15 mouse cellular contexts compared by ENCODE assay signal in the genomic region with DNA sequence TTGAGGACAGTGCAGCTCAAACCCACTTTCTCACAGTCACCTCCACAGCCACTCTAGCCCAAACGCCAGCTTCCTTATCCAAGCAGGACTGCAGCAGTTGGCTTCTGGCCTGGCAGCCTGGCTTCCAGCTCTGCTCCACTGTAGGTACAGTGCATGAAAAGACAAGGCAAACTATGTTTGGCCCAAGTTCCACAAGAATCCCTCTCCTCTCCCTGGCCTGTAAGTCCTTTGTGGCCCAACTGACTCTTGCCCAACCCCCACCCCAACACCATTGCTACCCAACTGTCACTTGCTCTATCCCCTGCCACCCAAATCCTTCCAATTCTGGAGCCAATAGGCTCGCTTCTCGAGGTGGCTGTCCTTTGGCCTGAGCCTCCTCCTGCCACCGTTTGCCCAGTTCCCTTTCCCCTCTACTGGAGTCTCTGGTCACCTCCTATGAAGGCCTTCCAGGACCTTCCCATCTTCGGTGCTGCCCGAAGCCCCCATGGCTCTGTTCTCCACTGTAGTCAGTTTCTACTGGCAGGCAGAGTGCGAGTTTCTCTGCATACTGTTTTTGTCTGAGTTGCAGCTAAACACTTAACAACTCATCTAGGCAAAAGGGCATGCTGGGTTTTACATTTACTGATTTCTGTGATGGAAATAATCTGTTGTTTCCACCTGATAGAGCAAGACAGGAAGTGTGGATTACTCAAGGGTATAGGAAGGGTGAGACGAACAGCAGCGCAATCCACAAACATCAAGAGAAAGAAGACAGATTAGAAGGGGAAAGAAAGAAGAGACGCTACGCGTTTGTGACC.
DNase-seq lines count a peak whose midpoint lies in the region; ATAC-seq and TF ChIP-seq lines count a peak whose summit lies in the region.
"Had no signal": no experiment of that assay in that cellular context is flagged by ENCODE, and none has a peak within 500 bp of the region (broad histone marks: within the 10 kb centered on the region; RNA-seq: fewer than 3 reads in every experiment).

No protein-coding gene starts in this region.

- peak in 1 of 2 experiments; percentile 66 for DNase-seq in heart, adult 2 months
- DNase-seq in heart, postnatal 36 days = no peak
- peak; percentile 32 to 61 for DNase-seq in kidney, postnatal 25 days
- no peak for DNase-seq in kidney, adult 8-10 months
- DNase-seq in adipocyte (ENCODE audit: low spot score) = peak; percentile 79
- no peak for DNase-seq in heart, postnatal 0 days (ENCODE audit: low spot score)
- DNase-seq: cerebellum, adult 11-12 months; cerebellum, postnatal 36 days; lung, embryonic 14.5 days had no signal

- no peak for TF ChIP-seq CTCF in heart, adult 2 months (IDR thresholded peaks at IDR 0.05)
- TF ChIP-seq CTCF in heart, postnatal 0 days (IDR thresholded peaks at IDR 0.05; ENCODE audit: low read depth) = no peak

- no peaks in the 10 kb centered on the region for H3K79me2 ChIP-seq in heart, adult 2 months (replicated peaks; ENCODE audit: control insufficient read depth, insufficient read depth, low read length)

- peak; percentile 68; the same call in 1 of the 2 replicates for TF ChIP-seq EP300 in heart, adult 2 months (IDR thresholded peaks at IDR 0.05; ENCODE audit: insufficient read depth, low read depth, low read length)
- no peak for TF ChIP-seq EP300 in heart, postnatal 0 days (IDR thresholded peaks at IDR 0.05; ENCODE audit: low read depth)

- H3K4me1 ChIP-seq in heart, adult 2 months (ENCODE audit: control insufficient read depth, insufficient read depth, low read length) = peaks cover 28% of the 10 kb centered on the region
- peaks cover 46% of the 10 kb centered on the region for H3K4me1 ChIP-seq in heart, postnatal 0 days (ENCODE audit: control insufficient read depth, insufficient read depth)
- peaks cover 20% of the 10 kb centered on the region for H3K4me1 ChIP-seq in intestine, embryonic 15.5 days (replicated peaks)
- H3K4me1 ChIP-seq: forebrain, embryonic 13.5 days; midbrain, embryonic 15.5 days had no signal

- intact Hi-C loops in heart, adult 2 months (cut with DNase I) = loop anchor here (5.0 kb wide), 1 partner anchor 155 kb away; no protein-coding TSS in a partner anchor
- intact Hi-C loops in heart, postnatal 36 days (cut with DNase I) = no loop called here

- H3K9me3 ChIP-seq in heart, postnatal 0 days (replicated peaks; ENCODE audit: control insufficient read depth, low read length) = no peaks in the 10 kb centered on the region
- no peaks in the 10 kb centered on the region for H3K9me3 ChIP-seq in intestine, embryonic 15.5 days
- H3K9me3 ChIP-seq: embryonic facial prominence, embryonic 10.5 days; forebrain, embryonic 13.5 days; limb, embryonic 15.5 days; megakaryocyte, embryonic 14.5 days; midbrain, embryonic 15.5 days had no signal

- H3K27ac ChIP-seq in heart, adult 2 months = peak overlapping the region; percentile 90
- peak overlapping the region; percentile 70 for H3K27ac ChIP-seq in heart, postnatal 0 days (ENCODE audit: low read depth)
- H3K27ac ChIP-seq in intestine, embryonic 15.5 days = no peak overlapping the region
- H3K27ac ChIP-seq: embryonic facial prominence, embryonic 10.5 days; forebrain, embryonic 13.5 days; limb, embryonic 15.5 days; midbrain, embryonic 15.5 days had no signal

- 59% methylated on average over 12 of the region's 12 CpGs for WGBS in heart, adult 2 months
- WGBS in heart, postnatal 0 days = 65% methylated on average over 12 of the region's 12 CpGs
- 77% methylated on average over 12 of the region's 12 CpGs for WGBS in intestine, embryonic 15.5 days

- no peak overlapping the region for H3K4me2 ChIP-seq in heart, postnatal 0 days (ENCODE audit: low read depth, low read length)
- H3K4me2 ChIP-seq in intestine, embryonic 15.5 days (replicated peaks) = no peak overlapping the region
- H3K4me2 ChIP-seq: forebrain, embryonic 13.5 days; limb, embryonic 15.5 days; lung, embryonic 14.5 days; midbrain, embryonic 15.5 days had no signal

- no peak overlapping the region for H3K4me3 ChIP-seq in heart, adult 2 months
- no peak overlapping the region for H3K4me3 ChIP-seq in heart, postnatal 0 days (ENCODE audit: low read depth, low read length)
- no peak overlapping the region for H3K4me3 ChIP-seq in intestine, embryonic 15.5 days (replicated peaks)
- H3K4me3 ChIP-seq: embryonic facial prominence, embryonic 10.5 days; forebrain, embryonic 13.5 days; limb, embryonic 15.5 days; megakaryocyte, embryonic 14.5 days; midbrain, embryonic 15.5 days had no signal

- H3K36me3 ChIP-seq in heart, adult 2 months (ENCODE audit: control insufficient read depth, insufficient read depth, low read length) = no peaks in the 10 kb centered on the region
- H3K36me3 ChIP-seq in heart, postnatal 0 days (replicated peaks; ENCODE audit: control insufficient read depth, insufficient read depth, low read length) = no peaks in the 10 kb centered on the region
- H3K36me3 ChIP-seq in intestine, embryonic 15.5 days = no peaks in the 10 kb centered on the region
- H3K36me3 ChIP-seq: embryonic facial prominence, embryonic 10.5 days; limb, embryonic 15.5 days; midbrain, embryonic 15.5 days had no signal

- ATAC-seq in heart, postnatal 0 days (ENCODE audit: insufficient read depth, low read depth) = no peak
- no peak for ATAC-seq in intestine, embryonic 15.5 days
- ATAC-seq: forebrain, embryonic 13.5 days; midbrain, embryonic 15.5 days had no signal

- no peaks in the 10 kb centered on the region for H3K27me3 ChIP-seq in heart, adult 2 months (ENCODE audit: control insufficient read depth, insufficient read depth, low read length)
- H3K27me3 ChIP-seq in heart, postnatal 0 days (ENCODE audit: control insufficient read depth, insufficient read depth, low read length) = no peaks in the 10 kb centered on the region
- H3K27me3 ChIP-seq in intestine, embryonic 15.5 days (replicated peaks) = no peaks in the 10 kb centered on the region
- H3K27me3 ChIP-seq: forebrain, embryonic 13.5 days; limb, embryonic 15.5 days; midbrain, embryonic 15.5 days had no signal

- no peak overlapping the region for H3K9ac ChIP-seq in heart, adult 2 months (ENCODE audit: low read depth, low read length)
- H3K9ac ChIP-seq in heart, postnatal 0 days (replicated peaks; ENCODE audit: low read depth, low read length) = no peak overlapping the region
- H3K9ac ChIP-seq in intestine, embryonic 15.5 days = no peak overlapping the region
- H3K9ac ChIP-seq: forebrain, embryonic 13.5 days; limb, embryonic 15.5 days; lung, embryonic 14.5 days; midbrain, embryonic 15.5 days had no signal

- no peak for TF ChIP-seq POLR2A in heart, adult 2 months (IDR thresholded peaks at IDR 0.05; ENCODE audit: insufficient read depth, low read depth, low read length)

Comparison
In these comparisons a context has a peak if more than half of its experiments do, and no peak if none do; other contexts are left out.
1. DNase-seq: peak in kidney, postnatal 25 days (2 of 2) and adipocyte (single experiment); none in heart, postnatal 36 days (0 of 2), kidney, adult 8-10 months (0 of 2) and heart, postnatal 0 days (single experiment).